Mouse (Mus musculus) erythroid progenitor cell, adult 5-6 weeks (primary cell): ENCODE data around the gene Exosc6. TPM values are rescaled to one million over a fixed set of nuclear protein-coding genes. Genes with fewer than 3 reads are reported as not detected.
"Not testable (repeated sequence)": the region's sequence is repeated elsewhere in the genome, so short reads cannot be mapped to it uniquely, and the experiment has no call there.

Experiments used
- ATAC-seq: replicated peaks from 2 replicates; pipeline ENCODE4 v1.8.0; 2016; ENCODE audit warnings: moderate number of reproducible peaks, mild to moderate bottlenecking, moderate TSS enrichment, inconsistent platforms; ENCODE audit not compliant: poor library complexity, low FRiP score, severe bottlenecking
- total RNA-seq, 2 experiments: library from RNA; stranded (forward) in 1 of 2; stranded (reverse) in 1 of 2; fragments of 150-400 nt in 1 of 2; fragments of 186-747, 209-891 nt in 1 of 2; gene quantifications; 2 replicates each; pipeline versions ENCODE4 v1.2.3 to v1.2.4; 2015 to 2017; ENCODE audit warnings: low replicate concordance in 2 of 2

Exosc6 gene
- total RNA-seq, 2 experiments from 2014 or later = 8.4 TPM; not detected in 1

- peak; percentile 7; the same call in 1 of the 2 replicates for ATAC-seq
Measured at GRCm38 (mm10) chr8:111056691-111057293, 653 bp downstream of the Exosc6 start.

- ATAC-seq = no peak
Measured at GRCm38 (mm10) chr8:111058946-111059572, 2.9 kb downstream of the Exosc6 start.

GRCm38 (mm10) chr8:111061688-111062071 is 5.5 kb downstream of the Exosc6 start:
- ATAC-seq = peak; percentile 13; the same call in 1 of the 2 replicates

GRCm38 (mm10) chr8:111062072-111062757 is 6.1 kb downstream of the Exosc6 start:
- ATAC-seq = peak; percentile 44; the same call in 1 of the 2 replicates

GRCm38 (mm10) chr8:111062893-111063292 is 6.8 kb downstream of the Exosc6 start:
- ATAC-seq = no peak

GRCm38 (mm10) chr8:111066308-111066707 is 10.2 kb downstream of the Exosc6 start:
- ATAC-seq = no peak

GRCm38 (mm10) chr8:111067439-111067838 is 11.3 kb downstream of the Exosc6 start:
- peak; percentile 57; the same call in 1 of the 2 replicates for ATAC-seq

- not testable (repeated sequence) for ATAC-seq
Measured at GRCm38 (mm10) chr8:111068660-111069059, 12.5 kb downstream of the Exosc6 start.

GRCm38 (mm10) chr8:111075926-111076325 is 19.8 kb downstream of the Exosc6 start:
- ATAC-seq = no peak

GRCm38 (mm10) chr8:111079461-111079860 is 23.3 kb downstream of the Exosc6 start:
- no peak for ATAC-seq

GRCm38 (mm10) chr8:111079861-111080271 is 23.7 kb downstream of the Exosc6 start:
- no peak for ATAC-seq

- ATAC-seq = no peak
Measured at GRCm38 (mm10) chr8:111081580-111082258, 25.6 kb downstream of the Exosc6 start.

GRCm38 (mm10) chr8:111083936-111084335 is 27.8 kb downstream of the Exosc6 start:
- ATAC-seq = not testable (repeated sequence)

GRCm38 (mm10) chr8:111090126-111090525 is 34.0 kb downstream of the Exosc6 start:
- ATAC-seq = peak; percentile 65

GRCm38 (mm10) chr8:111091706-111092105 is 35.6 kb downstream of the Exosc6 start:
- no peak for ATAC-seq

GRCm38 (mm10) chr8:111092326-111092725 is 36.2 kb downstream of the Exosc6 start, which contains the start of gene Clec18a:
Gene Clec18a (minus strand): TSS chr8:111092426.
- not testable (repeated sequence) for ATAC-seq

GRCm38 (mm10) chr8:111093865-111094718 is 38.0 kb downstream of the Exosc6 start, which contains the start of gene Pdpr:
Gene Pdpr (plus strand): TSS chr8:111094630.
- ATAC-seq = peak; percentile 94

GRCm38 (mm10) chr8:111094719-111095302 is 38.7 kb downstream of the Exosc6 start:
- ATAC-seq = peak; percentile 72
